Mouse (Mus musculus) CH12.LX (cell line): Measurements from ENCODE around the gene Ak4. TPM values are rescaled to one million over a fixed set of nuclear protein-coding genes. Genes with fewer than 3 reads are reported as not detected.
"Not testable (repeated sequence)": the region's sequence is repeated elsewhere in the genome, so short reads cannot be mapped to it uniquely, and the experiment has no call there.

Source experiments
- DNase-seq: peaks from one replicate; pipeline ENCODE4 v3.0.0-alpha.2; 2013; ENCODE audit errors: extremely low read depth
- H3K27ac ChIP-seq: 2 replicates; pipeline ENCODE4 v1.5.1; 2012; ENCODE audit warnings: low read depth, mild to moderate bottlenecking, control low read depth, moderate library complexity; ENCODE audit not compliant: insufficient read depth
- H3K27me3 ChIP-seq: replicated peaks from 2 replicates; pipeline ENCODE3; 2012; ENCODE audit warnings: inconsistent platforms
- H3K36me3 ChIP-seq, 2 experiments: replicated peaks in 1 of 2; 2 replicates each; pipeline versions ENCODE3 to v1.6.1; 2012; ENCODE audit warnings: inconsistent platforms in 1 of 2, low read length in 1 of 2, mild to moderate bottlenecking in 1 of 2, mixed read lengths in 1 of 2, moderate library complexity in 1 of 2; ENCODE audit not compliant: control insufficient read depth in 1 of 2, insufficient read depth in 1 of 2
- H3K4me1 ChIP-seq, 2 experiments: 2 replicates each; pipeline ENCODE4 v1.6.1; 2012; ENCODE audit warnings: inconsistent platforms in 1 of 2, moderate library complexity in 1 of 2; ENCODE audit not compliant: insufficient read depth in 2 of 2, control insufficient read depth in 1 of 2
- H3K4me2 ChIP-seq: 2 replicates; pipeline ENCODE4 v1.6.1; 2012; ENCODE audit warnings: low read depth, mild to moderate bottlenecking, control low read depth; ENCODE audit not compliant: poor library complexity, insufficient read depth, severe bottlenecking
- H3K4me3 ChIP-seq, 3 experiments: fragments of 150-350 bp in 1 of 3; sonication (generic) in 1 of 3; replicated peaks in 1 of 3; 2 replicates each; pipeline versions ENCODE3 to v1.5.1; 2011 to 2012; ENCODE audit warnings: low read depth in 2 of 3, low read length in 2 of 3, mild to moderate bottlenecking in 2 of 3, moderate library complexity in 2 of 3, control low read depth in 1 of 3, improper control_type of control experiment in 1 of 3, inconsistent platforms in 1 of 3, mixed read lengths in 1 of 3; ENCODE audit not compliant: poor library complexity in 1 of 3
- H3K79me2 ChIP-seq: replicated peaks from 2 replicates; pipeline ENCODE4 v1.6.1; 2012; ENCODE audit warnings: mild to moderate bottlenecking, moderate library complexity; ENCODE audit not compliant: control insufficient read depth, poor library complexity, insufficient read depth, severe bottlenecking; ENCODE audit errors: extremely low read depth
- H3K9ac ChIP-seq: 2 replicates; pipeline ENCODE4 v1.6.1; 2012; ENCODE audit warnings: low read depth, mild to moderate bottlenecking, control low read depth, moderate library complexity; ENCODE audit not compliant: insufficient read depth
- H3K9me3 ChIP-seq: replicated peaks from 2 replicates; pipeline ENCODE3; 2012; ENCODE audit warnings: low read length, inconsistent platforms, mixed read lengths
- CTCF ChIP-seq, 2 experiments: IDR thresholded peaks in 1 of 2; conservative IDR thresholded peaks in 1 of 2; 2 replicates each; pipeline ENCODE4 v1.5.1; 2011 to 2012; ENCODE audit warnings: low read depth in 2 of 2, low read length in 2 of 2, improper control_type of control experiment in 1 of 2, inconsistent platforms in 1 of 2, mild to moderate bottlenecking in 1 of 2, moderate library complexity in 1 of 2
- EP300 ChIP-seq: IDR thresholded peaks from 2 replicates; pipeline ENCODE4 v1.6.1; 2011; ENCODE audit warnings: low read length, improper control_type of control experiment
- GABPA ChIP-seq: IDR thresholded peaks from 2 replicates; pipeline ENCODE4 v1.6.1; 2012; ENCODE audit warnings: low read depth, low read length, improper control_type of control experiment, inconsistent platforms; ENCODE audit not compliant: insufficient replicate concordance
- IRF4 ChIP-seq: IDR thresholded peaks from 2 replicates; pipeline ENCODE4 v1.6.1; 2014; ENCODE audit warnings: low read depth, mild to moderate bottlenecking, inconsistent platforms, low read length, improper control_type of control experiment
- RAD21 ChIP-seq: IDR thresholded peaks from 2 replicates; pipeline ENCODE4 v1.6.1; 2011; ENCODE audit warnings: low read depth, mild to moderate bottlenecking, low read length, improper control_type of control experiment, moderate library complexity
- RCOR1 ChIP-seq: conservative IDR thresholded peaks from 2 replicates; pipeline ENCODE4 v1.6.1; 2012; ENCODE audit warnings: low read depth, mild to moderate bottlenecking, inconsistent platforms, low read length, improper control_type of control experiment
- ZC3H11A ChIP-seq: IDR thresholded peaks from 2 replicates; pipeline ENCODE4 v1.6.1; 2012; ENCODE audit warnings: low read depth, mild to moderate bottlenecking, inconsistent platforms, low read length, improper control_type of control experiment
- ZKSCAN1 ChIP-seq: IDR thresholded peaks from 2 replicates; pipeline ENCODE4 v1.6.1; 2012; ENCODE audit warnings: low read depth, inconsistent platforms, low read length, improper control_type of control experiment, borderline replicate concordance
- ZNF384 ChIP-seq: IDR thresholded peaks from 2 replicates; pipeline ENCODE4 v1.6.1; 2012; ENCODE audit warnings: low read depth, low read length, improper control_type of control experiment, inconsistent platforms
- dilution Hi-C: fragments of 300-500 bp; cut with MboI; formaldehyde crosslinking; loops from 2 replicates; pipeline ENCODE4 v1.14.3; 2020; ENCODE audit warnings: low sequenced_read_pairs; ENCODE audit not compliant: extremely low pct_unique_long_range_greater_than_20kb, extremely low pct_ligation_motif_present
- in situ Hi-C: fragments of 300-500 bp; cut with MboI; formaldehyde crosslinking; loops from 3 replicates; pipeline ENCODE4 v1.14.3; 2019; ENCODE audit warnings: low sequenced_read_pairs, low pct_ligation_motif_present, low pct_unique_long_range_greater_than_20kb, mixed read lengths
- polyA plus RNA-seq: library from polyadenylated mRNA; unstranded; fragments of >175 nt; gene quantifications from 2 replicates; pipeline ENCODE4 v1.2.1, GENCODE M21; 2012; ENCODE audit warnings: low read depth; ENCODE audit not compliant: insufficient read length
- total RNA-seq, 2 experiments: library from RNA; depleted of rRNA; stranded (reverse); fragments of 300-350 nt in 1 of 2; fragments of >200 nt in 1 of 2; gene quantifications; 2 replicates each; pipeline ENCODE4 v1.2.3; 2012 to 2014

Ak4 gene
- total and polyA plus RNA-seq, 3 experiments = 11.8 to 49.4 (median 23.0) TPM

DNA sequence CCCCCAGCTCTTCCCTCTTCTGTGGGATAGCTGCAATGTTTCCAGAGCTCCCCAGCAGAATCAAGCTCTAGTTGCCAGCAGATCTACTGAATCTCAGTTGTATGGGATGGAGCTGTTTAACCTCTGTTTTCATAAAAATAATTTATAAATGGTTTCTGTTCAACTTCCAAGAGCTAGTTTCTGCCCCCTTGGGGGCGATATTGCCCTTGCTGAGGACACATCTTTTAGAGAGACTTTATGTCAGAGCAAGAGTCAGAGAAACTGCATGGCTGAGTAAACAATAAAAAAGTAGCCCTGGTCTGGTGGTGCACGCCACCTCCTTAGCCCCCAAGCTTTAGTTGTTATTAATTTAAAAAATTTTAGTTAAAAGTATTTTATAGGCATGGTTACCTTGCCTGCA lies 34.1 kb upstream of the Ak4 start:
- Histone ChIP-seq H3K4me1 (no peaks in the 10 kb centered on the region), H3K9me3 (no peaks in the 10 kb centered on the region), H3K36me3 (no peaks in the 10 kb centered on the region), H3K4me2 (no peak overlapping the region), H3K9ac (no peak overlapping the region), H3K79me2 (no peaks in the 10 kb centered on the region), H3K27me3 (no peaks in the 10 kb centered on the region), H3K4me3 (no peak overlapping the region), H3K27ac (no peak overlapping the region)
- TF ChIP-seq EP300 (no peak), RAD21 (peak; percentile 46), CTCF (conservative IDR thresholded peaks at IDR 0.05 in 1 of 2, IDR thresholded peaks at IDR 0.05 in 1 of 2; ENCODE audit: low read depth in 2 of 2, low read length in 2 of 2) (peak in 1 of 2 experiments; percentile 52; a peak in 2 of 4 replicates)
- in situ Hi-C loops = no loop called here
- dilution Hi-C loops = no loop called here
- DNase-seq = no peak

DNA sequence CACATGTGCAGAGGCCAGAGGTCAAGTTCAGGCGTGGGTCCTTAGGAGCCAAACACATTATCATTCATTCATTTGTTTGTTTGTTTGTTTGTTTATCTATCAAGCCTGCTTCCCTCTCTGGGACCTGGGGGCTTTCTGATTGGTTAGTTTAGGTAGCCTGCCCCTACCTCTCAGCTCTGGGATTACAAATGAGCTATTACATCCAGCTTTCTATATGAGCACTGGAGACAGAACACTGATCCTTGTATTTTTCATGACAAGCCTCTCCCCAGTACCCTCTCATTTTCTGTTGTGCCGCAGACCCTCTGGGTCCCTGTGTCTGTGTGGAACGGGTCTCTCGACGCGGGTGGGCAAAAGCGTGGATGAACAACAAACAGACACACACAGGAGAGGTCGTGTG lies 30.8 kb upstream of the Ak4 start:
- Histone ChIP-seq H3K36me3 (no peaks in the 10 kb centered on the region), H3K9me3 (no peaks in the 10 kb centered on the region), H3K27ac (no peak overlapping the region), H3K4me3 (no peak overlapping the region), H3K27me3 (no peaks in the 10 kb centered on the region), H3K79me2 (no peaks in the 10 kb centered on the region), H3K4me1 (no peaks in the 10 kb centered on the region), H3K4me2 (no peak overlapping the region), H3K9ac (no peak overlapping the region)
- TF ChIP-seq ZC3H11A = no peak
- TF ChIP-seq GABPA = no peak
- TF ChIP-seq RCOR1 = no peak
- no peak for TF ChIP-seq IRF4
- TF ChIP-seq ZKSCAN1 = no peak
- TF ChIP-seq CTCF (conservative IDR thresholded peaks at IDR 0.05 in 1 of 2, IDR thresholded peaks at IDR 0.05 in 1 of 2; ENCODE audit: low read depth in 2 of 2, low read length in 2 of 2) = no peak
- no peak for TF ChIP-seq ZNF384
- in situ Hi-C loops (no loop called here), dilution Hi-C loops (no loop called here)
- no peak for DNase-seq

DNA sequence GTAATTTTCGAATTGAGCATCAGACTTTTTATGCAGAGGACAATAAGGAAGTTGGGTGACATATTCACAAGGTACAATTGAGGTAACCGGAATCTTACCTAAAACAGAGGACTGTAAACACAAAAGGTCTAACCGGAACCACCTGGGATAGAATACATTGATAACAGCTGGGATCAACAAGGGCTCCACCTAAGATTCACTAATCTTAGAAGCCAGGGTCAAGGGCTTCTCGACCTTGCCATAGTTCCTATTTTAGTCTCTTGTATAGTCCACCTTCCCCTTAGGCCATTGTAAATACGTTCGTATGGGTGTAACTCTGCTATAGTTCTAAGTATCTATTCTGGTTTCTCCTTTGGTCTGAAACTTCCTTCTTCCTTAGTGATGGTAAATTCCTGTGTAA lies 30.4 kb upstream of the Ak4 start:
- H3K36me3 ChIP-seq, H3K4me2 ChIP-seq, DNase-seq, dilution Hi-C loops, H3K9ac ChIP-seq, H3K4me1 ChIP-seq, in situ Hi-C loops, H3K27me3 ChIP-seq, H3K4me3 ChIP-seq, H3K79me2 ChIP-seq, H3K9me3 ChIP-seq, H3K27ac ChIP-seq: not testable (repeated sequence)
